Mouse (Mus musculus) midbrain, embryonic 15.5 days (tissue): Measurements from ENCODE around the gene Cntn6. TPM values are rescaled to one million over a fixed set of nuclear protein-coding genes. Genes with fewer than 3 reads are reported as not detected.
A peak's percentile ranks its signal among the peaks of the same experiment; 100 is the strongest.

Source experiments
- ATAC-seq: fragments of 200-750 bp; cut with Nextera tagmentation; replicated peaks from 2 replicates; pipeline ENCODE4 v1.8.0; 2017; ENCODE audit warnings: moderate TSS enrichment
- H3K27ac ChIP-seq: fragments of 300-500 bp; sonication (generic); 2 replicates; pipeline ENCODE4 v1.5.1; 2015; ENCODE audit warnings: mild to moderate bottlenecking, inconsistent platforms
- H3K27me3 ChIP-seq: fragments of 300-500 bp; sonication (generic); replicated peaks from 2 replicates; pipeline ENCODE4 v1.6.1; 2015; ENCODE audit warnings: inconsistent platforms
- H3K36me3 ChIP-seq: fragments of 300-500 bp; sonication (generic); replicated peaks from 2 replicates; pipeline ENCODE4 v1.6.1; 2015; ENCODE audit warnings: inconsistent platforms
- H3K4me1 ChIP-seq: fragments of 300-500 bp; sonication (generic); 2 replicates; pipeline ENCODE4 v1.6.1; 2015; ENCODE audit warnings: inconsistent platforms
- H3K4me2 ChIP-seq: fragments of 300-500 bp; sonication (generic); 2 replicates; pipeline ENCODE4 v1.6.1; 2015; ENCODE audit warnings: inconsistent platforms, mild to moderate bottlenecking, moderate library complexity
- H3K4me3 ChIP-seq: fragments of 300-500 bp; sonication (generic); 2 replicates; pipeline ENCODE4 v1.5.1; 2015; ENCODE audit warnings: mild to moderate bottlenecking, inconsistent platforms
- H3K9ac ChIP-seq: fragments of 300-500 bp; sonication (generic); 2 replicates; pipeline ENCODE4 v1.6.1; 2015; ENCODE audit warnings: mild to moderate bottlenecking, inconsistent platforms
- H3K9me3 ChIP-seq: fragments of 300-500 bp; sonication (generic); 2 replicates; pipeline ENCODE4 v1.6.1; 2016; ENCODE audit warnings: inconsistent platforms
- WGBS: fragments of 180-500 bp; shearing (Covaris S2); methylation state at CpG from one replicate; pipeline ENCODE4 v1.1.7; 2015; ENCODE audit warnings: mixed read lengths; 5-methylcytosine and 5-hydroxymethylcytosine counted together
- polyA plus RNA-seq: library from polyadenylated mRNA; unstranded; fragments of >200 nt; fragmentation: Nextera tagmentation; extraction: Ambion mirVana; gene quantifications from 2 replicates; pipeline ENCODE4 v1.2.1, GENCODE M21; 2015

The Cntn6 gene
- polyA plus RNA-seq, 1 experiment from 2014 or later = 12.3 TPM

DNA sequence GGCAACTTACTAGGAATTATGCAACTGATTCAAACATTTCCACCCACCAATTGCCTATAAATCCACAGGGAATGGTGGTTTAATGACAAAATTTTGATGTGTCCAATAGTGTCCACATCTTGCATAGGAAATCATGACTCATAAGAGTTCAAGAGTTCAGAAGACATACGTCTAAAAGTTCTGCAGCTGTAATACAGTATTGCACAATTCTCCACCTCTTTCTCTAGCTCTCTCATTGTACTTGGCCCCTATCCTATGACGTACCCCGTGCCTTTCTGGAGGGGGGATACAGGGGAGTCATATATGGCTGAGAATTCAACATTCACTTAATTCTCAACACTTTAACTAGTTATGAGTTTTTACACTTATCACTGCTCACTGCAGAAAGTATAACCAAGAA is 160.9 kb downstream of the Cntn6 start:
- H3K4me3 ChIP-seq = no peak overlapping the region
- no peak overlapping the region for H3K9ac ChIP-seq
- no peaks in the 10 kb centered on the region for H3K9me3 ChIP-seq
- H3K4me1 ChIP-seq = no peaks in the 10 kb centered on the region
- no peak overlapping the region for H3K4me2 ChIP-seq
- no peak overlapping the region for H3K27ac ChIP-seq
- ATAC-seq = no peak
- H3K27me3 ChIP-seq = no peaks in the 10 kb centered on the region
- no peaks in the 10 kb centered on the region for H3K36me3 ChIP-seq
- WGBS = 75% methylated on average over 3 of the region's 3 CpGs

DNA sequence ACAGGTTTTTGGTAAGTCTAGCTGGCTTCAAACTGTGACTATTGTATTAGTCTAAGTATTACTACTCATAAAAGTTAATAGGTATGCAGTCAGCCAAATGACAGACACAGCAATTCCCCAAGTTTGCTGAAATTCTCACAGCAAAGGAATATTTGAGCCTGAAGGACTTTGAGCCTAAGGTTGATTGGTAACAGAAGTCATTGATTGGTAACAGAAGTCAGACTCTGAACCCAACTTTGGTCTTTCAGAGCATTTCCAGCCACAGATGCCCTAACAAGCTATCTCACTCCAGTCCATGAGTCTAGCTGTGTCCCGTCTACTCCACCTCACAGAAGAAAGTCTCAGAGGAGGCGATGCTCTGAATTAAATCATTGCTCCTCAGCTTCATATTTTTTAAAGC is 176.1 kb downstream of the Cntn6 start:
- WGBS = 95% methylated on average over 2 of the region's 2 CpGs
- Histone ChIP-seq H3K36me3 (no peaks in the 10 kb centered on the region), H3K4me1 (no peaks in the 10 kb centered on the region), H3K9me3 (no peaks in the 10 kb centered on the region), H3K9ac (no peak overlapping the region), H3K4me2 (no peak overlapping the region), H3K4me3 (no peak overlapping the region), H3K27ac (no peak overlapping the region), H3K27me3 (no peaks in the 10 kb centered on the region)
- no peak for ATAC-seq

DNA sequence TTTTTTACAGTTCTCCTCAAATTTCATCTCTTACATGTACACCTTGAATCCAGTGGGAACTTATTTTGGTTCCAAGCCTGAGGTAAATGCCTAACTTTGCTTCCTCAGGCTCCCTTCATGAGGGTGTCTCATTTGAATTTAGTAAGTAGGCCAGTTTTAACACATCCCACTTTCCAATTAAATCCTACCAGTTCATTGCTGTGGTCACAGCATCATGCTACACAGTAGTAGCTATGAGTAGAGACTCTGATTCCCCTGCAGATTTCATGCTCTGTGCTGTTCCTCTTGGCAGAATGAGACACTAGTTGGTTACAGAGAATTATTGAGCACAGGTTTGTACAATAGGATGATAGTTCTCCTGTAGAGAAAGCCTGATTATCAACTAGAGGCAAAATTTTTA is 181.7 kb downstream of the Cntn6 start:
- ATAC-seq = no peak
- no peaks in the 10 kb centered on the region for H3K27me3 ChIP-seq
- H3K4me2 ChIP-seq = no peak overlapping the region
- H3K9ac ChIP-seq = no peak overlapping the region
- no peaks in the 10 kb centered on the region for H3K36me3 ChIP-seq
- H3K4me3 ChIP-seq = no peak overlapping the region
- no peak overlapping the region for H3K27ac ChIP-seq
- H3K4me1 ChIP-seq = no peaks in the 10 kb centered on the region
- no peaks in the 10 kb centered on the region for H3K9me3 ChIP-seq

DNA sequence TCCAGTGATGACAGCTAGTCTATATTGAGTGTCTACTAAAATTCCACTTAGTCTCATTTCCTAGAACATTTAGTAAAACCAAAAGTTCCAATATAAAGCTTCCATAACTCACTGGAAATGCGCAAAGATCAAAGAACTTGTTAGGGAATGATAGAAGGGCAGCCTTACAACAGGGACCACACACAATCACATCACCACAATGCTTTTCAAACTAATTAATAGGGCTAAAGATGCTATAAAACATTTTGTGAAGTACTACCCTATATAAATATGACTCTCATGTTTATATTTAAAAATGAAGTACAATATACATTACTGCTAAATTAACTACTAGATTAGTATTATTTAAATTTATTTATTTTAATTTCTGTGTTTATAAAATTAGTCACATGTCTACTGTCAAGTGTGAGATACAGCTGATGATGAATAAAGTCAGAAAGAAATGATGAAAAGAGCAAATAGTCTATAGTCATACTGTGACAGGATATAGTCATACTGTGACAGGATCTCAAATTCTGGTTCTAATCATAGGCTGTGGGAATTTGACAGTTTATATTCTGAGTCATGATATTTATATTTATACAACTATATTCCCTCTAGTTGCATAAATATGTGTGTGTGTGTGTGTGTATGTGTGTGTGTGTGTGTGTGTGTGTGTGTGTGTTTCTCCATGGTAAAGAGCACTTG is 187.4 kb downstream of the Cntn6 start:
- no peaks in the 10 kb centered on the region for H3K9me3 ChIP-seq
- no peak overlapping the region for H3K27ac ChIP-seq
- ATAC-seq = no peak
- no peak overlapping the region for H3K4me3 ChIP-seq
- H3K9ac ChIP-seq = no peak overlapping the region
- no peak overlapping the region for H3K4me2 ChIP-seq
- no peaks in the 10 kb centered on the region for H3K4me1 ChIP-seq
- H3K36me3 ChIP-seq = no peaks in the 10 kb centered on the region
- WGBS = 89% methylated on average over 1 of the region's 1 CpGs
- H3K27me3 ChIP-seq = no peaks in the 10 kb centered on the region

DNA sequence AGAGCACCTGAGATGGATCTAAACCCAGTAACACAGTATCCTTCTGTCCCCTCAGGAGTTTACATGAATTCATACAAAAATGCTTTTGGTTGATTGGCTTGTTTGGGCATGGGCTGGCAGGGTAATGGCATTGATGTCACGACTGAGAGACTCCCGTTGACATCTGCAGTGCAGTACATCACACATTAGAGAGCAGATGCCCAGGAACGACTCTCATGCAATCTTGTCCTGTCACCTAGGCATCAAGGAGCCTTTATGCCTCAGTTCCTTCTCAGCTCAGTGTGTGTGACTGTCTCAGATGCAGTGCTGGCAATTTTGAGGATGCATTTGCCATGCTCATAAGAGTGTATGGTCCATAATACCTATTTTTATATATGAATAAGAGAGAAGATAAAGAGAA is 195.4 kb downstream of the Cntn6 start:
- H3K4me2 ChIP-seq = no peak overlapping the region
- no peak overlapping the region for H3K9ac ChIP-seq
- no peaks in the 10 kb centered on the region for H3K9me3 ChIP-seq
- H3K4me1 ChIP-seq = no peaks in the 10 kb centered on the region
- no peak overlapping the region for H3K4me3 ChIP-seq
- no peaks in the 10 kb centered on the region for H3K27me3 ChIP-seq
- ATAC-seq = no peak
- H3K27ac ChIP-seq = no peak overlapping the region
- 80% methylated on average over 3 of the region's 3 CpGs for WGBS
- H3K36me3 ChIP-seq = no peaks in the 10 kb centered on the region

DNA sequence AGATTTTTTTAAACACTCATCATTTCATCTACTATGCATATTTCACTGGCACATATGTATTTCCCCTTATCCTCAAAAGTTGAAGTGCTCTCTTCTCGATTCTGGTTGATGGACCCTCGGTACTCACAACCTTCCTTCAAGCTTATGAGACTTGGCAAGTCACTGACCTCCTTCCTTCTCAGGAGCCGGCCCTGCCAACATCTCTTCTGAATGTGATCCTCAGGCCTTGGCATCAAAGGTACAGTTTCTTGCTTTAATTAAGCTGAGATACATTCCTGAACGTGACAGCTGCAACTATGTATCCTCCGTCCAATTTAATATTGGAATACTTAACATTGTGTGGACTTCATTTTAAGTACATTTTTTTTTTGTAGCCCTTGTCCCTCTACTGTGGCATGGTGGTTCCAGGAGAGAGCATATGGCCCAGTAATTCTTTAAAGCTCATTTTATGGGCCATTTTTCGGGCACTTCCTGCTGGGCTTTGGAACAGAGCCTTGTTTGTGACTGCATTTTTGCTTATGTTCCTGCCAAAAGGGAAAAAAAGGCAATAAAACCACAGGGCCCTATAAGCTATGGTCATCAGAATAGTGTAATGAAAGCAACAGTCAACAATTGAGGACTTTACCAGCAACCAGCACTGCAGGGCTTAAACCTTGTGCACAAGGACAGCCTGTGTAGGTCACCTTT is 196.0 kb downstream of the Cntn6 start:
- Histone ChIP-seq H3K9me3 (no peaks in the 10 kb centered on the region), H3K4me2 (no peak overlapping the region), H3K27ac (no peak overlapping the region), H3K9ac (no peak overlapping the region), H3K4me3 (no peak overlapping the region), H3K27me3 (no peaks in the 10 kb centered on the region), H3K36me3 (no peaks in the 10 kb centered on the region), H3K4me1 (no peaks in the 10 kb centered on the region)
- ATAC-seq = no peak
- WGBS = 89% methylated on average over 6 of the region's 6 CpGs

DNA sequence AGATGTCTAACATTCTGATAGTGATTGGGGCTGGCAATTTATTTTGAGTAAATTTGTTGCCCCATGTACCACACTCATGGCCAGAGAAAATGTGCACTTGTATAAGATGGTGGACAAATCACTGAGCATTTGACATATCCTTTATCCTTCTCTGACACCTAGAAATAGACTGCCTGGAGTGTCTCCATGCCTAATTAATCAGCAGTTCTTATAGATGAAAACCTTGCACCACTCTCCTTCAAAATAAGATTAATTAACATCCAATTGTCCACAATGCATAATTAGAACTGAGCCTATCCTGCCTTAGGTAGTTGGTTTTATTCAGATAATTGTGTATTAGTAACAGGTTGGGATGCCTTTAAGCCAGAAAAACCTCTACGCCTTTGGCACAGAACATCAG is 236.0 kb downstream of the Cntn6 start:
- H3K4me2 ChIP-seq = no peak overlapping the region
- H3K36me3 ChIP-seq = no peaks in the 10 kb centered on the region
- no peak overlapping the region for H3K27ac ChIP-seq
- no peaks in the 10 kb centered on the region for H3K9me3 ChIP-seq
- whole genome bisulfite sequencing = 54% methylated on average over 1 of the region's 1 CpGs
- no peak overlapping the region for H3K9ac ChIP-seq
- H3K27me3 ChIP-seq = no peaks in the 10 kb centered on the region
- H3K4me1 ChIP-seq = no peaks in the 10 kb centered on the region
- no peak overlapping the region for H3K4me3 ChIP-seq
- no peak for ATAC-seq

DNA sequence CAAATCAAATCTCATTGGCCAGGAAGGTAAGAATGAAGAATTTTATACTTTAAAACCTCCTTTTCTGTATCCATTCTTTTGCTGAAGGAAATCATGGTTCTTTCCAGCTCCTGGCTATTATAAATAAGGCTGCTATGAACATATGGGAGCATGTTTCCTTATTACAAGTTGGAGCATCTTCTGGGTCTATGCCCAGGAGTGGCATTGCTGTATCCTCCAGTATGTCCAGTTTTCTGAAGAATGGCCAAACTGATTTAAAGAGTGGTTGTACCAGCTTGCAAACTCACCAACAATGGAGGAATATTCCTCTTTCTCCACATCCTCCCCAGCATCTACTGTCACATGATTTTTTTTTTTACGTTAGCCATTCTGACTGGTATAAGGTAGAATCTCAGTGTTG is 241.7 kb downstream of the Cntn6 start:
- Histone ChIP-seq H3K4me1 (no peaks in the 10 kb centered on the region), H3K9ac (no peak overlapping the region), H3K27ac (no peak overlapping the region), H3K4me3 (no peak overlapping the region), H3K4me2 (no peak overlapping the region), H3K27me3 (no peaks in the 10 kb centered on the region), H3K9me3 (no peaks in the 10 kb centered on the region), H3K36me3 (no peaks in the 10 kb centered on the region)
- no peak for ATAC-seq
- WGBS = 100% methylated on average over 1 of the region's 1 CpGs

DNA sequence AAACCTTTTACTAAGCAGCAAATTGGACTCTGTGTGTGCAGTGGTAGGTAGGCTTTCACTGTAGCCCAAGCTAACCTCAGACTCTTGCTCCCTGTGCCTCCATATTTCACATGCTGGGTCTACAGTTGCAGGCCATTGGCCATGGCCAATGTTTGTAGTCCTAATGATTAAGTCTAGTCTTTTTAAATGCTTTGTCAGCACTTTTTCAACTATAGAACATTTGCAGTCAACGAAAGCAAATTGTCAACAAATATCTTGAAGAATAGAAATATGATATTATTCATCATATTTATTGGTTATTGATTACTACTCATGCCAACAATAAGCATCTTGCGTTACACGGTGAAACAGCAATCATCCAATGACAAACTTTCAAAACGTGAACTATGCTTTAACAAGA is 246.4 kb downstream of the Cntn6 start:
- H3K4me2 ChIP-seq = no peak overlapping the region
- no peak for ATAC-seq

DNA sequence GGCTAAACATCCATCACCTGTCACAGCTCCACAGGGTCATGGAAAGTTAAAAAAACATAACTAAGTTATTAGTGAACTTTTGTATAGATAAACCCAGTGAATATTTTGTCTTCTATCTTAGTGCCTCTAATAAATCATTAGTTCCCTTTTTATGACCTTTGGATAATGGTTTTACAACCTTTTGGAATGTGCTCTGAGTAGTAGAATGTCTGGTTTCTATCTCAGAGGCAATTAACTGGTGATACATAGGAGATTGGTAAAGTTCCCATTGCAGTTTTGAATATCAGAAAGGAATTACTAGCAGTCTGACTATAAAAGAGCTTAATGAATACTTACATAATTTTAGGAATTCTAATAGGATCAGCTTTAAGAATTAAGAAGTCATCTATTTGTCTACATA is 265.5 kb downstream of the Cntn6 start:
- ATAC-seq = no peak
- Histone ChIP-seq H3K9ac (no peak overlapping the region), H3K4me3 (no peak overlapping the region)

More for the DNA sequence above, 246.4 kb downstream of the Cntn6 start:
- H3K4me1 ChIP-seq = no peaks in the 10 kb centered on the region
- 89% methylated on average over 4 of the region's 4 CpGs for WGBS
- H3K4me3 ChIP-seq = no peak overlapping the region
- no peak overlapping the region for H3K27ac ChIP-seq
- no peaks in the 10 kb centered on the region for H3K9me3 ChIP-seq
- H3K36me3 ChIP-seq = no peaks in the 10 kb centered on the region
- no peaks in the 10 kb centered on the region for H3K27me3 ChIP-seq
- no peak overlapping the region for H3K9ac ChIP-seq

DNA sequence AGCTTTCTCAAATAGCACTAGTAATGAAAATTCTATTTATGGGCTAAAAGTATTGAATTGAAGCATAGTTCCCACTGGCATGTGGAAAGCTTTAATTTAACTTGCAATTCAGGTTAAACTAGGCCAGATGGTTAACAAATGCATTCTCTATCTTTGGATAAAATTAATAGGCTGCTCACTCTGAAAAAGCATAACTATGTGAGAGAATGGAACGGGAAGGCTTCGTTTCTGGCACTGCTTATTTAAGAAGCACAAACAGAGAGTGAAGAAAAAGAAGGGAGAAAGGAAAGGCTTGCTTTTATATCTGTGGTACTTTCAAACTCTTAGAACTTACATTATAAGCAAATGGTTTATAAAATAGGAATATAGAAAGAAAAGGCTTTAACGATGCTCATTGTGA is 268.6 kb downstream of the Cntn6 start:
- WGBS = 79% methylated on average over 3 of the region's 3 CpGs
- Histone ChIP-seq H3K9me3 (no peaks in the 10 kb centered on the region), H3K4me1 (no peaks in the 10 kb centered on the region), H3K27me3 (no peaks in the 10 kb centered on the region), H3K36me3 (no peaks in the 10 kb centered on the region), H3K4me2 (no peak overlapping the region), H3K4me3 (no peak overlapping the region), H3K27ac (no peak overlapping the region), H3K9ac (no peak overlapping the region)
- no peak for ATAC-seq

More for the DNA sequence above, 265.5 kb downstream of the Cntn6 start:
- Histone ChIP-seq H3K36me3 (no peaks in the 10 kb centered on the region), H3K9me3 (no peaks in the 10 kb centered on the region), H3K27me3 (no peaks in the 10 kb centered on the region), H3K27ac (no peak overlapping the region), H3K4me2 (no peak overlapping the region), H3K4me1 (no peaks in the 10 kb centered on the region)

DNA sequence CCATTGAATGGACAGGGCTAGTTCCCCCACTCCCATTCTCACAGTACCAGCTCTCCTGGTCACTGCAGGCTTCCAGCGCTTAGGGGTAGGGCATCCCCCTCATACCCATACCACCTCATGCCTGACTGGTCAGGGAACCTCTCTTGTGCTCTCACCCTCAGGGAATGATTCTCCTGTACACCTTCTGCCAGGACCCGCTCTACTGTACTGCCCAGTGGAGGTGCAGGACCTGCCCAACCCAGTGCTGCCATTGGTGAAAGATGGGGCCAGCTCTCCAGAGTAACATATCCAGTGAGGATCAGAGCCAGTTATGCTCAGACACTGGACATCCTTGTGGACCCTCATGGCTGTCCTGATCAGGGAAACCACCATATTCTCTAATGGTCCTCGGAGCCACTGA is 291.3 kb downstream of the Cntn6 start:
- H3K4me3 ChIP-seq = no peak overlapping the region
- H3K9ac ChIP-seq = no peak overlapping the region
- H3K27me3 ChIP-seq = no peaks in the 10 kb centered on the region
- H3K36me3 ChIP-seq = no peaks in the 10 kb centered on the region
- WGBS = 95% methylated on average over 3 of the region's 3 CpGs
- H3K4me2 ChIP-seq = no peak overlapping the region
- no peaks in the 10 kb centered on the region for H3K9me3 ChIP-seq
- H3K27ac ChIP-seq = no peak overlapping the region
- ATAC-seq = no peak
- H3K4me1 ChIP-seq = no peaks in the 10 kb centered on the region

DNA sequence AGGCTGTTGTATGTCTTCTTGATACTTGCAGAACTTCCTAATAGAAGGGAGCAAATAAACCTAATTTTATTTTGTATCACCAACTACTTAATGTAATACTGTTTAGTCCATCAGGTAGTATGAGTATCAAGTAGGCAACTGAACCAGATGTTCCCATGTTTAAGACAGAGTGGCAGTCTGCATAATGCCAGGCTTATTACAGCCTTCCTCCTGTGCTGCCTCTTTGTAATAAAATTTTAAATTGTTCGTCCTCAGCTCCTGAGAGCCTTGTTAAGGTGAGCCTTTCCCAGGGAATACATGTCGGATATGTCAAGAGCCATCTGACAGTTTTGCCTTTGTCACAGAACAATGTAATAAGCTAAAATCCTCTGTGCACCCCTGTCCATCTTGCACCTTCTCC is 294.9 kb downstream of the Cntn6 start:
- peak; percentile 56; the same call in 1 of the 2 replicates for ATAC-seq
- no peak overlapping the region for H3K4me3 ChIP-seq
- H3K9ac ChIP-seq = no peak overlapping the region
- no peaks in the 10 kb centered on the region for H3K36me3 ChIP-seq
- H3K27ac ChIP-seq = peak overlapping the region; percentile 29; the same call in 1 of the 2 replicates
- H3K4me2 ChIP-seq = no peak overlapping the region
- H3K27me3 ChIP-seq = no peaks in the 10 kb centered on the region
- H3K9me3 ChIP-seq = no peaks in the 10 kb centered on the region
- 42% methylated on average over 2 of the region's 2 CpGs for WGBS
- H3K4me1 ChIP-seq = no peaks in the 10 kb centered on the region
